Mouse (Mus musculus) thymus, adult 2 months (tissue): ENCODE measurements at regions not wholly inside any gene's neighbourhood (a gene's known extent, or its start where the extent isn't known, plus 50 kb on each side); places are given as distances from the start of the nearest gene placed in this dataset.

ENCODE experiments used
- CTCF ChIP-seq: fragments of 200-500 bp; IDR thresholded peaks from 2 replicates; pipeline ENCODE4 v1.5.1; 2012; ENCODE audit warnings: mild to moderate bottlenecking, control low read depth, low read length, moderate library complexity, borderline replicate concordance; ENCODE audit not compliant: control insufficient read depth, poor library complexity, insufficient read depth; ENCODE audit errors: extremely low read depth
- POLR2A ChIP-seq: fragments of 200-500 bp; IDR thresholded peaks from 2 replicates; pipeline ENCODE4 v1.6.1; 2012; ENCODE audit warnings: mild to moderate bottlenecking, low read length, control low read depth, moderate library complexity; ENCODE audit not compliant: control insufficient read depth, poor library complexity, insufficient read depth; ENCODE audit errors: extremely low read depth

DNA sequence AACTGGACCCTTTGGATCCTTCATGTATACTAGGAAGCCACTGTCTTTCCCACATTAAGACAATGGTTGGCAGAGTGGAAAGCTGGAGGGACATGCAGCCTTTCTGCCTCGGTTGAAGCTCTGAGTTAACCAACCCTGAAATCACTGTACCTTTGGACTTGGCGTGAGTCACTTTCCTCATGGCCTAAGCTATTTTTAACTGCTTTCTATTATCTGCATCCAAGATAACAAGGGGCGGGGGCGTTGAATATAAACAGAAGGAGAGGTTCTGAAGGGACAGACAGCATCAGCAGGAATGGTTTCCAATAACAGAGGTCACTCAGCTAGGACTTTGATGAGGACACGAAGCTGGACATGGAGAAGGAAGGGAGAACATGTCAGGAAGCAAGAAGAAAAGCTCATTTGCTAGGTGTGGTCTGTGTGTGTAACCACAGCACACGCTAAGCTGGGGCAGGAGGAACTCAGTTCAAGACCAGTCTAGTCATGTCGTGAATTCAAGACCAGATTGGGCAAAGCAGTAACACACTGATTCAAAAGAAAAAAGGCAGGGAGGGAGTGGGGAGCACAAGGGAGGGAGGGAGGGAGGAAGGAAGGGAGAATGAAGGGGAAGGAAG is 64.1 kb upstream of the Armc2 start:
- TF ChIP-seq CTCF (no peak), POLR2A (no peak)
